Mouse (Mus musculus) liver, adult 2 months (tissue): ENCODE data around the gene Olfr154. TPM values are rescaled to one million over a fixed set of nuclear protein-coding genes. Genes with fewer than 3 reads are reported as not detected.
"Not testable (repeated sequence)": the region's sequence is repeated elsewhere in the genome, so short reads cannot be mapped to it uniquely, and the experiment has no call there.

Experiments used
- DNase-seq: peaks from one replicate; pipeline ENCODE4 v3.0.0-alpha.2; 2011; ENCODE audit warnings: low read depth, low spot score; ENCODE audit errors: extremely low read depth
- H3K27ac ChIP-seq: fragments of 200-500 bp; replicated peaks from 2 replicates; pipeline ENCODE4 v1.5.1; 2012; ENCODE audit warnings: low read depth, mild to moderate bottlenecking, control low read depth, inconsistent platforms, low read length; ENCODE audit not compliant: insufficient read depth
- H3K27me3 ChIP-seq: fragments of 200-500 bp; 2 replicates; pipeline ENCODE4 v1.6.1; 2012; ENCODE audit warnings: mild to moderate bottlenecking, moderate library complexity, low read length, inconsistent platforms; ENCODE audit not compliant: control insufficient read depth, insufficient read depth
- H3K36me3 ChIP-seq: fragments of 200-500 bp; 2 replicates; pipeline ENCODE4 v1.6.1; 2012; ENCODE audit warnings: low read length, inconsistent platforms; ENCODE audit not compliant: control insufficient read depth, insufficient read depth
- H3K4me1 ChIP-seq: fragments of 200-500 bp; 2 replicates; pipeline ENCODE4 v1.6.1; 2011; ENCODE audit warnings: low read length; ENCODE audit not compliant: control insufficient read depth, insufficient read depth
- H3K4me3 ChIP-seq: fragments of 200-500 bp; 2 replicates; pipeline ENCODE4 v1.5.1; 2011; ENCODE audit warnings: low read depth, mild to moderate bottlenecking, control low read depth, low read length, moderate library complexity; ENCODE audit not compliant: insufficient read depth
- H3K79me2 ChIP-seq: fragments of 200-500 bp; 2 replicates; pipeline ENCODE4 v1.6.1; 2012; ENCODE audit warnings: inconsistent platforms, mild to moderate bottlenecking, low read length, moderate library complexity; ENCODE audit not compliant: control insufficient read depth, insufficient read depth
- H3K9ac ChIP-seq: fragments of 200-500 bp; 2 replicates; pipeline ENCODE4 v1.6.1; 2012; ENCODE audit warnings: low read depth, mild to moderate bottlenecking, control low read depth, inconsistent platforms, low read length
- CTCF ChIP-seq: fragments of 200-500 bp; IDR thresholded peaks from 2 replicates; pipeline ENCODE4 v1.5.1; 2011; ENCODE audit warnings: low read depth, low read length, control low read depth
- POLR2A ChIP-seq: fragments of 200-500 bp; IDR thresholded peaks from 2 replicates; pipeline ENCODE4 v1.6.1; 2011; ENCODE audit warnings: low read length, control low read depth; ENCODE audit not compliant: insufficient read depth; ENCODE audit errors: extremely low read depth
- WGBS: fragments of 180-500 bp; shearing (Covaris S2); methylation state at CpG from one replicate; pipeline ENCODE4 v1.1.7; 2018; 5-methylcytosine and 5-hydroxymethylcytosine counted together
- polyA plus RNA-seq: library from polyadenylated mRNA; depleted of rRNA; stranded (reverse); fragments of >200 nt; gene quantifications from 2 replicates; pipeline ENCODE4 v1.2.3, GENCODE M21; 2012; rRNA removed
- total RNA-seq: library from RNA; depleted of rRNA; stranded (reverse); fragments of >200 nt; gene quantifications from 2 replicates; pipeline ENCODE4 v1.2.3, GENCODE M21; 2014; rRNA removed

The Olfr154 gene
- not detected in 2 replicates for total RNA-seq
- polyA plus RNA-seq: not detected in 2 replicates

DNA sequence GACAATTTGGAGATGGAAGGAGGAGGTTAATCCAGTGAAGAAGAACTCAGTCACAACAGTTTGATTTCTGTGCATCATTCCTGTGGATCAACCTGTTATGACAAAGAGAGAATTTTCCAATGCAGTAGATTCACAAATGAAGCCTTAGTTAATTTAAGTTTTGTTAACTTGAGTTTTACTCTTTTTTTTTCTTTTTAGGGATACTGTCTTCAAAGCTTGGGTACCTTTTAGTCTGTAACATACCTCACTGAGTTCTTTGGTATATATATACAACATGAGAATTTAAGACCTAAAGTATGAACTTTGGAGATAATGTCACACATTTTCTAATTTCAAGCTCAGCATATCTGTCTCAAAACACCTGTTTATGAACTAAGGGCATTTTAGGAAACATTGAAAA lies at the start of gene Olfr154:
Gene Olfr154 (minus strand): TSS at position 101 of the 400 bp plus-strand sequence.
- H3K27ac ChIP-seq, H3K4me1 ChIP-seq, H3K79me2 ChIP-seq, H3K4me3 ChIP-seq, H3K36me3 ChIP-seq, H3K9ac ChIP-seq, DNase-seq, H3K27me3 ChIP-seq: not testable (repeated sequence)

DNA sequence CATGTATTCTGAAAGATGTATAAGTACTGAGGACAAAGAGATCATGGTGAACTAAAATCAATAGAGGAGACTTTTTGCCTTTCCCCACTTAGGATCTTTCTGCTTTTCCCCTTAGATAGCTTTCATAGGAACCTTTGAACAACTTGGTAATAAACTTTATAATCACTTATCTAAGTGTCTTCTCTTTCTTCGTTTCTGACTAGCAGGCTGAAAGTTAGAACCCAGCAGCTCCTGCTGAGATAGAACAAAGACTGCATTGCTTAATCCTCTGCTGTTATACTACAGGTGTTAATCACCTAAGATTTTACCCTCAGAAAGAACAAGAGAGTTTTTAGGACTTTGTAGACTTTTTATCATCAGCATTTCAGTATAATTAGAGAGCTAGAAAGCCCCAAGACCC lies 46.9 kb upstream of the Olfr154 start:
- no peak for TF ChIP-seq POLR2A
- no peak for TF ChIP-seq CTCF
- WGBS: 18% methylated on average over 1 of the region's 1 CpGs
- Histone ChIP-seq H3K4me1 (no peaks in the 10 kb centered on the region), H3K4me3 (no peak overlapping the region), H3K36me3 (no peaks in the 10 kb centered on the region), H3K27me3 (no peaks in the 10 kb centered on the region), H3K79me2 (no peaks in the 10 kb centered on the region), H3K27ac (no peak overlapping the region), H3K9ac (no peak overlapping the region)
- no peak for DNase-seq

DNA sequence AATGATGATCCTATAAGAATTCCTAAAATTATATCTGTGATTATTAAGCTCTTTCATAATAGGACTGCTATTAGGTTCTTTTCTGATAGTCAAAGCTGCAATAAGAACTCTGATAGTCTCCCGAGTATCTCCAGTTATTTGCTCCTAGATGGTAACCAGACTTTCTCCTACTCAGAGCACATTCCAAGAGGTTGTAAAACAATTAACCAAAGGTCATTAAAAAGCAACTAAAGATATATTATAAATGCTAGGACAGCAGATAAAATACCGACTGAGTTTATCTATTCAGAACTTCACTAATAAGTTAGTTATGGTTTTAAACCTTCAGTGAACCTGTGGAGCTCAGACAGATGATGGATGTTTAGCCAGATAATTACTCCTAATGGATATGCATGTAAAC lies 46.4 kb upstream of the Olfr154 start:
- not testable (repeated sequence) for H3K9ac ChIP-seq, H3K27ac ChIP-seq, H3K4me3 ChIP-seq, DNase-seq, H3K4me1 ChIP-seq, H3K36me3 ChIP-seq, H3K79me2 ChIP-seq, H3K27me3 ChIP-seq
- WGBS: 70% methylated on average over 2 of the region's 2 CpGs

DNA sequence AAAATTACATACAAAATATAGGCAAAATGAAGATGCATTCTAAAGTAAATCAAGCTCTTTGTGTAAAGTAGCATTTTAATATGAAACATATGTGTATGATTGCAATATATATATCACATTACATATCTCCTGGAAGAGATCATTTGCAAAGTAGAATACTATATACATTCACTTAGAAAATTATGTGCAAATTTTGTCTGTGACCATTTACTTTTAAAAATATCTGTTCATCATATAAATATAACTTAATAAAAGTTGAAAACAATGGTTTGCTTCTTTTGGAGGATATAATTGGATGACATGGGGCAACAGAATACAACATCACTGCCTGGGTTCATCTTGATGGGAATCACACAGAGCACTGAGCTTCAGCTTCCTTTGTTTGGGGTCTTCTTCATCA lies 24.9 kb upstream of the Olfr154 start, which contains the start of gene Olfr1008:
Gene Olfr1008 (plus strand): TSS at position 301 of the 400 bp plus-strand sequence.
- Histone ChIP-seq H3K27ac (no peak within 1 kb of the TSS), H3K27me3 (no peaks in the 10 kb centered on the region), H3K9ac (no peak within 1 kb of the TSS), H3K4me1 (no peaks in the 10 kb centered on the region), H3K79me2 (no peaks in the 10 kb centered on the region), H3K36me3 (no peaks in the 10 kb centered on the region), H3K4me3 (no peak within 1 kb of the TSS)
- TF ChIP-seq POLR2A (no peak), CTCF (no peak)
- no peak for DNase-seq

DNA sequence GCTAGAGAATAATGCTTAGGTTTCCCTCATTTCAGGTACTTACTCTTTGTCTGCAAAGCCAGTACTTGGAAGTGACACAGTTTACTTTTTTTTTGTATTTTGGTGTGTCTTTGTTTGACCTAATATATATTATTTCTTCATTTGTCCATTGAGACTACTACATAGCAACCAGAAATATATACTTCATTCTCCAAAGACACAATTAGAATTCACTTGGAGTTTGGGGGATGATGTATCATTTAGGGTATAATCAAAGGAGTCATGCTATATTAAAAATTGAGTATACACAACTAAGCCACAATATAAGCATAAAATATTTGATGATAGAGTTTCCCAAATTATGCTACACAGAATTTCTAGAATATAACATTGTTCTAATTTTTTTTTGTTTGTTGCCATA lies 14.4 kb upstream of the Olfr154 start, which contains the start of gene Olfr1006:
Gene Olfr1006 (minus strand): TSS at position 101 of the 400 bp plus-strand sequence.
- DNase-seq: no peak

DNA sequence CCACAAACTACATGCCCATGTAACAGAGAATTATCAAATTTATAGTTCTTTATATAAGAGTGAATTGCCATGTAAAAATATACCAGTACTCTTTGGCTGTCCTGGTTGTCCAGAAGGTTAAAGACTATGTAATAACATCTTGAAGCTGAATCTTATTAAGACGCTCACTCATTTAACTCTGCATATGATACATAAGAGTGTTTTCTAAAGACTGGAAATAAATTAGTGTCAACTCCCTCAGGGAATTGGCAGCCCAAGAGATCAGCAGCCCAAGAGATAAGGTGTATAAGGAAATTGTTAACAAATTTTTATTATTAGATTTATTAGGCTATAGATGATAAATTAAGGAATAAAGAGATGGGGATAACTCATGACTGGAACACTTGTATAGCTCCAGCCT lies 13.7 kb downstream of the Olfr154 start, which contains the start of gene Olfr1002:
Gene Olfr1002 (minus strand): TSS at position 101 of the 400 bp plus-strand sequence.
- H3K4me1 ChIP-seq: no peaks in the 10 kb centered on the region
- no peaks in the 10 kb centered on the region for H3K79me2 ChIP-seq
- WGBS: 88% methylated on average over 1 of the region's 1 CpGs
- H3K27me3 ChIP-seq: no peaks in the 10 kb centered on the region
- no peak for DNase-seq
- no peaks in the 10 kb centered on the region for H3K36me3 ChIP-seq
- no peak within 1 kb of the TSS for H3K9ac ChIP-seq
- H3K27ac ChIP-seq: no peak within 1 kb of the TSS
- no peak within 1 kb of the TSS for H3K4me3 ChIP-seq
- TF ChIP-seq CTCF (no peak), POLR2A (no peak)

More for the DNA sequence above, 14.4 kb upstream of the Olfr154 start, which contains the start of gene Olfr1006:
- Histone ChIP-seq H3K79me2 (no peaks in the 10 kb centered on the region), H3K4me1 (no peaks in the 10 kb centered on the region), H3K27me3 (no peaks in the 10 kb centered on the region), H3K4me3 (no peak within 1 kb of the TSS), H3K36me3 (no peaks in the 10 kb centered on the region), H3K27ac (no peak within 1 kb of the TSS), H3K9ac (no peak within 1 kb of the TSS)
- TF ChIP-seq CTCF (no peak), POLR2A (no peak)

Other genes starting within 250 kb of the Olfr154 start
- gene Olfr993, start 249.6 kb downstream of the Olfr154 start, total RNA-seq: not detected in 2 replicates
- gene Olfr993, start 249.6 kb downstream of the Olfr154 start, polyA plus RNA-seq: not detected in 2 replicates
- gene Olfr994, start 228.0 kb downstream of the Olfr154 start, total RNA-seq: not detected in 2 replicates
- gene Olfr994, start 228.0 kb downstream of the Olfr154 start, polyA plus RNA-seq: not detected in 2 replicates
- gene Olfr995, start 220.8 kb downstream of the Olfr154 start, total RNA-seq: not detected in 2 replicates
- not detected in 2 replicates for gene Olfr995, start 220.8 kb downstream of the Olfr154 start, polyA plus RNA-seq
- gene 4833423E24Rik, start 145.4 kb downstream of the Olfr154 start, total RNA-seq: not detected in 2 replicates
- gene 4833423E24Rik, start 145.4 kb downstream of the Olfr154 start, polyA plus RNA-seq: not detected in 2 replicates
- gene Olfr996, start 85.2 kb downstream of the Olfr154 start, total RNA-seq: not detected in 2 replicates
- gene Olfr996, start 85.2 kb downstream of the Olfr154 start, polyA plus RNA-seq: not detected in 2 replicates
- not detected in 2 replicates for gene Olfr998, start 75.5 kb downstream of the Olfr154 start, total RNA-seq
- not detected in 2 replicates for gene Olfr998, start 75.5 kb downstream of the Olfr154 start, polyA plus RNA-seq
- not detected in 2 replicates for gene Olfr1000, start 52.6 kb downstream of the Olfr154 start, total RNA-seq
- not detected in 2 replicates for gene Olfr1000, start 52.6 kb downstream of the Olfr154 start, polyA plus RNA-seq
- not detected in 2 replicates for gene Olfr1002, start 13.8 kb downstream of the Olfr154 start, total RNA-seq
- not detected in 2 replicates for gene Olfr1002, start 13.8 kb downstream of the Olfr154 start, polyA plus RNA-seq
- gene Olfr1006, start 14.3 kb upstream of the Olfr154 start, total RNA-seq: not detected in 2 replicates
- not detected in 2 replicates for gene Olfr1006, start 14.3 kb upstream of the Olfr154 start, polyA plus RNA-seq
- gene Olfr1008, start 25.0 kb upstream of the Olfr154 start, total RNA-seq: not detected in 2 replicates
- gene Olfr1008, start 25.0 kb upstream of the Olfr154 start, polyA plus RNA-seq: not detected in 2 replicates
- gene Olfr1009, start 51.0 kb upstream of the Olfr154 start, total RNA-seq: not detected in 2 replicates
- gene Olfr1009, start 51.0 kb upstream of the Olfr154 start, polyA plus RNA-seq: not detected in 2 replicates
- gene Olfr1012, start 98.3 kb upstream of the Olfr154 start, total RNA-seq: not detected in 2 replicates
- gene Olfr1012, start 98.3 kb upstream of the Olfr154 start, polyA plus RNA-seq: not detected in 2 replicates
- gene Olfr1013, start 102.6 kb upstream of the Olfr154 start, total RNA-seq: not detected in 2 replicates
- gene Olfr1013, start 102.6 kb upstream of the Olfr154 start, polyA plus RNA-seq: not detected in 2 replicates
- gene Olfr1014, start 108.3 kb upstream of the Olfr154 start, total RNA-seq: not detected in 2 replicates
- gene Olfr1014, start 108.3 kb upstream of the Olfr154 start, polyA plus RNA-seq: not detected in 2 replicates
- not detected in 2 replicates for gene Olfr1015, start 117.6 kb upstream of the Olfr154 start, total RNA-seq
- gene Olfr1015, start 117.6 kb upstream of the Olfr154 start, polyA plus RNA-seq: not detected in 2 replicates
- gene Olfr1016, start 138.1 kb upstream of the Olfr154 start, total RNA-seq: not detected in 2 replicates
- gene Olfr1016, start 138.1 kb upstream of the Olfr154 start, polyA plus RNA-seq: not detected in 2 replicates
- gene Olfr1018, start 154.0 kb upstream of the Olfr154 start, total RNA-seq: not detected in 2 replicates
- gene Olfr1018, start 154.0 kb upstream of the Olfr154 start, polyA plus RNA-seq: not detected in 2 replicates
- gene Olfr1019, start 181.0 kb upstream of the Olfr154 start, total RNA-seq: not detected in 2 replicates
- gene Olfr1019, start 181.0 kb upstream of the Olfr154 start, polyA plus RNA-seq: not detected in 2 replicates
- not detected in 2 replicates for gene Olfr1020, start 182.6 kb upstream of the Olfr154 start, total RNA-seq
- gene Olfr1020, start 182.6 kb upstream of the Olfr154 start, polyA plus RNA-seq: not detected in 2 replicates
- not detected in 2 replicates for gene Olfr1022, start 204.1 kb upstream of the Olfr154 start, total RNA-seq
- not detected in 2 replicates for gene Olfr1022, start 204.1 kb upstream of the Olfr154 start, polyA plus RNA-seq
- not detected in 2 replicates for gene Olfr1023, start 221.2 kb upstream of the Olfr154 start, total RNA-seq
- gene Olfr1023, start 221.2 kb upstream of the Olfr154 start, polyA plus RNA-seq: not detected in 2 replicates
- not detected in 2 replicates for gene Olfr1024, start 240.6 kb upstream of the Olfr154 start, total RNA-seq
- gene Olfr1024, start 240.6 kb upstream of the Olfr154 start, polyA plus RNA-seq: not detected in 2 replicates